Mouse (Mus musculus) G1E (cell line): ENCODE results near the gene Nanos3.

Source experiments
- CTCF ChIP-seq: IDR thresholded peaks from 2 replicates; pipeline ENCODE4 v1.5.1; 2012; ENCODE audit warnings: low read depth, low read length, inconsistent platforms, mixed read lengths
- GATA1 ChIP-seq: IDR thresholded peaks from 2 replicates; pipeline ENCODE4 v1.6.1; 2012; ENCODE audit warnings: borderline replicate concordance, low read length, inconsistent platforms, mixed read lengths
- TAL1 ChIP-seq: conservative IDR thresholded peaks from 2 replicates; pipeline ENCODE4 v1.6.1; 2012; ENCODE audit warnings: low read depth, low read length, inconsistent platforms, mixed read lengths

DNA sequence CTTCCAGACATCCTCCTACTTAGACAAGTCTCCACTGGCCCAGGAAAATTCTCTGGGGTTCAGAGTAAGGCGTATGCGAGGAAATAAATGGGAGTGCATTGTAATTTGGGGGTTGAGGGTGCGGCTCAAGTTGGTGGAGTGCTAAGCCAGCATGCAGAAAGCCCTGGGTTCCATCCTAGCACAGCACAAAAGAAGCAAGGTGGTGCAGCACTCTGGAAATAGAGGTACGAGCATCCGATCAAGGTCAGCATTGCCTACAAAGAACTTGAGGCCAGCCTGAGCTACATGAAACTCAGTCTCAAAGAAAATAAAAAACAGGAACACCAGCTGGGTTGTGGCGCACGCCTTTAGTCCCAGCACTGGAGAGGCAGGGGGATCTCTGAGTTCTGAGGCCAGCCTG is at the start of gene Nanos3:
- no peak for TF ChIP-seq CTCF
- TF ChIP-seq GATA1 = no peak
- no peak for TF ChIP-seq TAL1
